Mouse (Mus musculus) spleen, postnatal 36 days (tissue): ENCODE measurements around the gene Rasal1.

Source experiments
- DNase-seq, 2 experiments: peaks; one replicate each; pipeline ENCODE4 v3.0.0; 2022; ENCODE audit warnings: low spot score in 2 of 2, mixed read lengths in 1 of 2

Rasal1 gene

GRCm38 (mm10) chr5:120693931-120694694 is 45.5 kb downstream of the Rasal1 start:
- peak; percentile 86 to 88 for DNase-seq

GRCm38 (mm10) chr5:120694695-120695074 is 46.1 kb downstream of the Rasal1 start:
- no peak for DNase-seq

- peak in 1 of 2 experiments; percentile 38 for DNase-seq
These were observed 47.6 kb downstream of the Rasal1 start for GRCm38 (mm10) chr5:120696057-120696743.

- DNase-seq, result peak; percentile 72 to 73
These were observed 48.3 kb downstream of the Rasal1 start for GRCm38 (mm10) chr5:120696865-120697264.

GRCm38 (mm10) chr5:120698181-120698580 is 49.6 kb downstream of the Rasal1 start:
- DNase-seq, result no peak

GRCm38 (mm10) chr5:120698801-120699391 is 50.3 kb downstream of the Rasal1 start:
- no peak for DNase-seq

GRCm38 (mm10) chr5:120700996-120701790 is 52.6 kb downstream of the Rasal1 start:
- no peak for DNase-seq

- no peak for DNase-seq
These were observed 53.8 kb downstream of the Rasal1 start for GRCm38 (mm10) chr5:120702421-120702820.

- no peak for DNase-seq
These were observed 54.4 kb downstream of the Rasal1 start for GRCm38 (mm10) chr5:120702969-120703368.

- no peak for DNase-seq
These were observed 55.0 kb downstream of the Rasal1 start for GRCm38 (mm10) chr5:120703660-120704059.

GRCm38 (mm10) chr5:120704421-120704820 is 55.8 kb downstream of the Rasal1 start:
- peak; percentile 78 to 80 for DNase-seq

GRCm38 (mm10) chr5:120706541-120706940 is 57.9 kb downstream of the Rasal1 start:
- DNase-seq, result peak; percentile 46 to 54

GRCm38 (mm10) chr5:120706976-120707375 is 58.4 kb downstream of the Rasal1 start:
- DNase-seq, result peak; percentile 53 to 61

- DNase-seq, result no peak
These were observed 61.7 kb downstream of the Rasal1 start for GRCm38 (mm10) chr5:120710161-120710825.

- no peak for DNase-seq
These were observed 62.2 kb downstream of the Rasal1 start for GRCm38 (mm10) chr5:120710826-120711248.

- peak; percentile 78 to 79 for DNase-seq
These were observed 62.8 kb downstream of the Rasal1 start for GRCm38 (mm10) chr5:120711416-120711815.

- DNase-seq, result no peak
These were observed 63.2 kb downstream of the Rasal1 start, which contains the start of gene Dtx1 for GRCm38 (mm10) chr5:120711827-120712226. TSS of gene Dtx1 (minus strand) at chr5:120711927.

GRCm38 (mm10) chr5:120712721-120713120 is 64.1 kb downstream of the Rasal1 start:
- DNase-seq, result no peak

GRCm38 (mm10) chr5:120714314-120714713 is 65.7 kb downstream of the Rasal1 start:
- peak; percentile 76 for DNase-seq

GRCm38 (mm10) chr5:120717136-120717535 is 68.5 kb downstream of the Rasal1 start:
- no peak for DNase-seq
